Mouse (Mus musculus) gastrocnemius, postnatal 4 days (tissue): ENCODE measurements around the gene Itih2. TPM values are rescaled to one million over a fixed set of nuclear protein-coding genes. Genes with fewer than 3 reads are reported as not detected.

Source experiments
- DNase-seq, 2 experiments: peaks; one replicate each; pipeline ENCODE4 v3.0.0; 2021 to 2022; ENCODE audit warnings: low spot score in 2 of 2, mixed read lengths in 2 of 2
- total RNA-seq, 2 experiments: library from RNA; stranded (reverse); gene quantifications; 2 replicates each; pipeline ENCODE4 v1.2.3; 2021

Gene Itih2
- total RNA-seq, 2 experiments from 2014 or later = 0.66 to 4.1 TPM

DNA sequence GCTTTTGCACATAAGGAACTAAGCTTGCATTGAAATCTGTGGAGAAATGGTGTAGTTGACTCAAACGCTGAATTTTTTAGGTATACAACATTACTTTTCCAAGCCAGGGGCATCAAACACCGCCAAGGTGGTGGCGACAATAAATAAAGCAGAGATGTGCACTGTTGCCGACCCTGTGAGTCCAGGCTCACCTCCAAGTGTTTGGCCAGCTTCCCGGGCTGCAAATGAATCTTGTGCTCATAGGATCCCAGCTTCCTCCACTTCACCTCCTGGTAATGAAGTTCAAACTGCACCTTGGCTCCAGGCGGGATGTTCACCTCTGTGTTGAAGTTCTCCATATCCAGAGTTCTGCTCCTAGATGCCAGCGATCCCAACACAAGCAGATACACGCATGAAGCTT lies 11.9 kb downstream of the Itih2 start:
- no peak for DNase-seq

DNA sequence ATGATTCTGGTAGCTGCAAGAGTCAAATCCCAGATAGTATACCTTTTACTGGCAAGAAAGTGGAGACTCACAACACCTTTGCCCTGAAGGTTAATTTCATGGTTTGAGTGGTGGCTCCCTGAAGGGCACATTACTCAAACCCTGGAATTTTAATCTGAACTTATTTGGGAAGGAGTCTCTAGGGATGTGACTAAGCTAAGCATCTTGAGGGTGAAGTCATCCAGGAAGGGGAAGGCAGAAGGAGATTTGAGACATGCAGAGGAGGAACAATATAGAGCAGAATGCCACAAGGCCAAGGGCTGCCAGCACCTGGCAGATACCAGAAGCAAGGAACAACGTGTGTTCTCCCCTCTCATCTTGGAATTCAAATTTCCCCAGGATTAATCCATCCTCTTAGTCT lies 12.4 kb downstream of the Itih2 start:
- no peak for DNase-seq

DNA sequence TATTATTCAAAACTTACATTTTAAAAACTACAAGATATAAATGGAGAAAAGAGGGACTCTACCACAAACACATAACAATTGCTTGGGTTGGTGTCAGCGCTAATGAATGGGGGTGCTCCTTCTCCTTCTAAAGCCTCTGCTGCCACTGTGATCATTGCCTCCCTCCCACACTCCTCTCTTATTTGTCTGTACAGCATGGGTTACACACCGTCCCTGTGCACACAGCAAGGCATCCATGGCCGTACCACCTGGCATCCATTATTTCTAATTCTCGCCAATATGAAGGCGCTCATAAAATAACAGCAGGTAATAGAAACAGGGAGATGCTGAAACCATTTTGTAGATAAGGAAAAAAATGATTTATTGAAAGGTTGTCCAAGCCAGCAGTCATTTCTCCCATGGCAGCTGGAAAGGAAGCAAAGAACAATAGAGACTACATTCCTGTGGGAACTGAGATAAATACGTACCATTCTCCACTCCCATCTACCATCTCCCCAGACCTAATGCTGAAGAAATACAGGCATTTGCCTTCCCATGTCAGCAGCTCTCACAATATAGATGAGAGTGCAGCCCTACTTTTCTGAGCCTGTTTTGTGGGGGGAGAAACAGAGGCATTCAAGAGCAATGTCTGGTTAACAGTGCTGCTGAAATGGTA lies 22.5 kb downstream of the Itih2 start:
- no peak for DNase-seq

DNA sequence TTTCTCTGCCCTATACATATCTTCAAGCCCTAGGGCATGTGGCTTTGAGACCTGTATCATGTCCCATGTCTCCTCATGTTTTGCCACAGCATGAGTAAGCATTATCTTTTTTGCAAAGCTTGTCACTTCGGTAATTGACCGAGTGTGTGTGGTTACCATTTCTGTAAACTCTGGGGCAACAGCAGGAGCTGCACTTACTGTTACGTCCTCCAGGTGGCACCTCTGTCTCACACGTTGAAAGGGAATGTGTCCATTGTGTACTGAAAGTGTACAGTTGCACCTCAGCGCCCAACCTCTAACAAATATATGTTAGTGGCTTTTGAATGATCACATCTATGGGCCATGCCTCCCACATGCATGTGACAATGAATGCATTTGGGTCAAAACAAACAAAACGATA lies 30.0 kb downstream of the Itih2 start:
- peak in 1 of 2 experiments; percentile 41 for DNase-seq

DNA sequence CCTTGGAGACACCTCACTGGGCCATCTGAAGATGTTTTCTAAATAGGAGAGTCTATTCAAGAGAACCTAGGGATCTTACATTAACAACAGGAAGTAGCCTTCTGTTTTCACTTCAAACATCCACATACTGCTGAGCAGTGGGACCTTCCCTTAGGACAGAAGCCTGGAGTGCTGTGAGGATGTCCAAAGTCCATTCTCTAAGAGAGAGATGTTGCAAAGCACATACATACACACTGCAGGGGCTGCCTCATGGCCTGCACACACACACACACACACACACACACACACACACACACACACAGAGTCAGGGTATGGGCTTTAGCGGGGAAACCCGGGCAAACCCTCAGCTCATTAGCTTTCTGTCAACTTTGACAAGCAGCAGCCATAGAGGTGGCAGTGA lies 30.7 kb downstream of the Itih2 start:
- DNase-seq = no peak

DNA sequence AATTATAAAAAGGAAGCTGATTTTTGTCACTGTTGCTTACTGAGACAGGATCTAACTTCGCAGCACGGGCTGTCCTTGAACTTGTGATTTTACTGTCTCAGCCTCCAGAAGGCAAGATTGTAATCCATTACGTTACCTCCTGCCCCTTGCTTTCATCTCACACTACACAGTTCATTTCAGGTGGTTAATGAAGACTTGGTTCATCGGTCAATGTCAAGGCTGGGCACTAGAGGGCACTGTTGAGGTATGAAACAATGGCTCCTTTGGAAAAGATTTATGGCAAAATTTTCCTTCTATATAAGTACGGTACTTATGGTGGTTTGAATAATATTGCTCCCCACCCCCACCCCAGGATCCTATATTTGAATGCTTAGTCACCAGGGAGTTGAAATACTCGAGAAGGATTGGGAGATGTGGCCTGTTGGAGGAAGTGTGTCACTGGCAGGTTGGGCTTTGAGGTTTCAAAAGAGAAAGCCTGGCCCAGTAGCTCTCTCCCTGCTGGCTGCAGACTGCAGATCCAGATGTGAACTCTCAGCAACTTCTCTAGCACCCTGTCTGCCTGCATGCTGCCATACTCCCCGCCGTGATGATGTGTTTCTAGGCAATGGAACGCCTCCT lies 32.5 kb downstream of the Itih2 start:
- DNase-seq = peak in 1 of 2 experiments; percentile 36

DNA sequence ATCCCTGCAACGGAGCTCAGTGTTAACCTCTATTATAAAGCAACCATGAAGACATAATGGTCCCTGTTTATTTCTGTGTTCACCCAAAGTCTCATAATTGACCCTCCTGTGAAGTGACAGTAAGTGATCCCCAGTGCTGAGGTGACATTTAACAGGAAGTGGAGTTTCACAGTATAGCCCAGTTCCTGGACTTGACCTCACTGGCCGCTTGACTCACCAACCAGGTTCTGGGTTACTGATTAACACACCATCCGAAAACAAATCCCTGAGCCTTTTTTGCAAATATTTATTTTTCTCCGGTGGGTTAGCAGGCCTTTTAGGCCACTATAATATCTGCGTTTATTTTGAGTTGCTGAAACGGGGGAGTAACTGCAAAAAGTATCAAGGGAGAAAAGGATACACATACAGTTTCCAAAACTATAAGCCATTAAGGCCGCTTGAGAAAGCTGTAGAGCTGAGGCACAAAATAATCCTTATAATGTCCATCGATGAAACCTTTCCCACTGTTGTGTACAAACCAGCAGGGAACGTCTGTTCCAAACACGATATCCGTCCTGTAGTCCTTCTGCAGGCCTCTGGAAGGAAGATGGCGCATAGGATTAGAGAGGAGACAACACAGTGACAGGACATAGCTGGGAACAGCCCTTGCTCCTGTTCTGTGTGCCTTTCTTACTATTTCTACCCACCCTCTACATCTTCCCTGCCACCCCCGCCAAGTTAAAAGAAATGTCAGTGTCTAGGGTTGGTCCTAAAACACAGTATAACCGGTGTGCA lies 36.7 kb downstream of the Itih2 start:
- DNase-seq = no peak

DNA sequence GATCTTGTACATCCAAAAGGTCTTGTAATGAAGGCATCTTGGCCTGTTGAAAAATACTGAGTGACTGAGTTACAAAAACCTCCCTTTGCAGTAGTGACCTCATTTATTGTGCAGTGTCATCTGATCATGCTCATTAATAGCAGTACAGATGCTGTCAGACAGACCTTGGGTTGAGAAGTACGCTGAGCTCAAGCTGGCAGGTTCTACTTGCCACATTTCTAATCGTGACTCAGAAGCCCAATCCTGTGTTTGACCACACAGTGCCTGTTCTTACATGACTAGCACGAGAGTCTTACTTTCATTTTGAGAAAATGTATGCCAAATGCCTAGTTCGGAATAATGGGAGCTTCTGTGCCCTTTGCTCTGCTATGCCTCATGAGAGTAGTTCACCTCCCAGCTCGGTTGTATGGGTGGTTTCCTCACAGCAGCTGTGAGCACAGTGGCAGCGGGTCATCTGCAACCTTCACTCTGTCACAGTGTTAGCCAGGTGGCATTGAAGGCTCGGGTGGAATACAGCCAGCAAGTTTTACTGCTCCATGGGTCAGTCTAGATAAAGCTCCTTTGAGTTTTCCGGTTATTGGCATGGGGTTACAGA lies 43.8 kb downstream of the Itih2 start:
- no peak for DNase-seq

DNA sequence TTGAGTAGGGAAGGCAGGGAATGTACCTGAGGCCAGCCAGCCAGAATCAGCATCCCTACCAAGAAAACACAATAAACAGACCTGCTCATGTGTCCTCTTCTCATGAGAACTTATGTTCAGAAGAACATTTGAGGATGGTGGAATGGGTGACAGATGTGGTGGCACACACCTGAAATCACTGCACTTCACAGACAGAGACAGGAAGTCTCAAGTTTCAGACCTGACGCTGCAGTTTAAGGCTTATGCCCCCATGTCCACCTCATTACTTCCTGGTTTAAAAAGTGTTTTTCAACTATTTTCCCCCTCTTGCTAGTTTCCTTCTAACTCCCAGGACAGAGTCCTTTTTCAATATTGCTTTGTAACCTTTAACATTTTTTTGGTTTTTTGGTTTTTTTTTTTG lies 48.5 kb downstream of the Itih2 start:
- DNase-seq = no peak

DNA sequence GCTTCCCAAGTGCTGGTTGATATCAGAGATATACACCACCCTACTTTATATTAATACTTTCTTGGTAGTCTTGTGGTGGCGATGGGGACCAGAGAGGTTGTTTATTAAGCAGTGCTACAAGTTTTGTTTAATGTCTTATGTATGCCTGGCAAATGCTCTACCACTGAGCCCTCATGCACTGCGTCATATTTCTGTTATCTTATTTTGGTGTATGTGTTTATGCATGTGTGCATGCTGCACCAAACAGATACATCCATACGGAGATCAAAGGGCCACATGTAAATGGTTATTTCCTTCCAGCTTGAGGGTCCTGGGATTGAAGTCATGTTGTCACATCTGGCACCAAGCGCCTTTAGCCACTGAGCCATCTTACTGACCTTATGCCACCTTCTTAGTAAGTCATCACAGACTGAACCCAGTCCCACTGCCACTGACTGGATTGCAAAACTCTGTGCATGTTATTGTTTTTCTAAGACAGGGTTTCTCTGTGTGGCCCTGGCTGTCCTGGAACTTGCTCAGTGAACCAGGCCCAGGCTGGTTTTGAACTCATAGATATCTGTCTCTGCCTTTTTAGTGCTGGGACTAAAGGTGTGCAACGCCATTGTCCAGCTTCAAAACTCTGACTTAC lies 49.6 kb downstream of the Itih2 start:
- no peak for DNase-seq

DNA sequence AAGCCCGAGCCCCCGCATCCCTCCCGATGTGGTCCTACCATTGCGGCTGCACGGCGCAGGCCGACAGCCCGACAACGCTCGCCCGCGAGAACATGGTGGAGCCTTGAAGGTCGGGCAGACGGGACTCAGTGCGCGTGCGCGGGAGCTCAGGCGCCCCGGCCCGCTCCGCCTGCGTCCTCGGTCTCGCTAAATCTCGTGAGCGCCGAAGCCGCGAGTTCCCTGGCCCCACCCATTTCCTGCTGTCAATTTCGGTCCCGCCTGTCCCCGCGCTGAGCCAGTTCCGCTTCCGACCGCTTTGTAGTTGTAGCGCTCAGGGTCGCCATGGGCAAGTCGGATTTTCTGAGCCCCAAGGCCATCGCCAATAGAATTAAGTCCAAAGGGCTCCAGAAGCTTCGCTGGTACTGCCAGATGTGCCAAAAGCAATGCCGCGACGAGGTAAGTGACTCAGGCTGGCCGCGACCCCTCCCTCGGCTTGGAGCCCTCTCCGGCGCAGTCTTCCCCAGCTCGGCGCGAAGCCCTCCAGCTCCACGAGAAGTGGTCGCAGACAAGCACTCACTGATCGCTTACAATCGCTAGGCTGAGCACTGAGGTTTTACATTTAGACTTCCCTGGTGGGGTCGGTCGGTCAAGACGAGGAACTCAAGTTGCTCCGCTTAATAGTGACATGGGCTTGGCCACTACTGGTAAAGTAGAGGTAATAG lies 50.7 kb downstream of the Itih2 start, which contains the start of the genes Atp5c1 and Kin:
TSS of gene Atp5c1 (minus strand) at position 201 of the 701 bp plus-strand sequence.
TSS of gene Kin (plus strand) at position 284 of the 701 bp plus-strand sequence.
- DNase-seq = peak; percentile 88 to 98

DNA sequence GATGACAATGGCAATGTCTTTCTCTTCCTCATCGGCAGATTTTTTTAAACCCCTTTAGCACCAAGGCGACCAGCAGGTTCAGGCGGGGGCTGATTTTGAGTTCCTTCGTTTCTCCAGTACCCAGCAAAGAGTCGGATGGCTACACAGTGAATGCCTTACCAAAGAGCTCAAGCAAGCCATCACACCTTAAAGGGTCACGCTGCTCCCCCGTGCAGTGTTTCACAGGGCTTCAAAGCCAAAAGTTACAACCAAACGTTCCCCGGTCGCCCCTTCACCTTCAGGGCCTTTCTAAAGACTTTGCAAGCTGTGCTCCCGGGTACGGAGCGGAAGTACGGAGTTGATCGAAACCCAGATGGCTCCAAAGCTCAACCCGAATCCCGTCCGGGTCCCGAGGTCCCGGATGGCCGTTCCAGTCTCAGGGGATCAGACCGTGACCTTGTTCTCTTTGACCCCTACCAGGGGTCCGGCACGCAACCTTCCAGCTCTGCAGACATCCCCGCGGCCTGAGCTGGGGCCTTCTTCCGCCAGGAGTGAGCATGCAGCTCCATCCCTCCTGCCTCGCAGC lies 51.4 kb downstream of the Itih2 start:
- peak in 1 of 2 experiments; percentile 23 for DNase-seq

DNA sequence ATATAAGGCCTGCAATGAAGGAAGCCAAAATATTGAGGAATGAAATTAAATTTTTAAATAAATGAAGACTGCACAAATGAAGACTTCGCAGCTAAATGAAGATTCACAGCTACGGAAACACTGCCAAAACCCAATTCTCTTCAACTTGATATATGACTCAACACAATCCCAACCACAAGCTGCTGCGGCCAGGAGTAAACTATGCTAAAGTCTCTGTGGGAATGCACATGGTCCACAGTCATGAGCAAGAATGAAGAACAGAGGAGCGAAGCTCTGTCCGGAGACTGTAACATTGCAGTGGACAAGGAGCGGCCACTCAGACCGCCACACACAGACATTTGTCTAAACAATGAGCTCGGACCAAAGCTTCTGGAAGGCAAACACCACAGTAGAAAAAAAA lies 54.5 kb downstream of the Itih2 start:
- no peak for DNase-seq

DNA sequence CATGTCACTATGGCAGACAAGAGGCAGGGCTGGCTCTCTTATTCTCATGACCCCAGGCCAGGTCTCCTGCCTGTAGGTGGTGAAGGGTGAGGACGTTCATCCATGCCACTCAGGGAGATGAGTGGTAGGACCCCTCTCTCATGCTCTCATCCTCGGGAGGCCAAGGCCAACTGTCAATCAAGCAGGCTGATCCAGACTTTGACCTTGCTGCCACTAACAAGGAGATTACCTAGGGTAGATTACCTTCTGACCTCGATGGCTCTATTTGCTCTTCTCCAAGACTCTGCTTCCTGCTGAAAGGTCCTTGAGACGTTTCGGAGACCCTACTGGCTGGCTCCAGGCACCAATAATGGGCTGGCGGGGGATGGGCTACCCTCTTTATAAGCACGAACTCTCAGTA lies 56.7 kb downstream of the Itih2 start:
- no peak for DNase-seq

DNA sequence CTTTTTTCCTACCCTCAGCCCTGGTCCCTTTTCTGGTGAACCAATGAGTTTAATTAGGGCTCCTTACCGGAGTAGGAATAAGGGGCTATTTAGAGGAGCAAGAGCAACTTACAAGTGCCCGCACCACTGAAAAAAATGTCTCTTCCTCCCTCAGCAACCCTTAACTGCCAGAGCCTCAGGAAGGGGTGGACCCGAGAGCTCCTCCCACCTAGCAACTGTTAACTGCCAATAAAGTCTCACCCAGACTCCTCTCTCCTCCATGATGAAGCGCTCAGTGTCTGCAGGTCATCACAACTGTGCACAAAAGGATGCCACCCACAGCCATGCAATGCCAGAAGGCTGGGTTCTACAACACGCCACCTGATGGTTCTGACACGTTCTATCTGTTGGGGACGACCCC lies 59.4 kb downstream of the Itih2 start:
- DNase-seq = no peak

DNA sequence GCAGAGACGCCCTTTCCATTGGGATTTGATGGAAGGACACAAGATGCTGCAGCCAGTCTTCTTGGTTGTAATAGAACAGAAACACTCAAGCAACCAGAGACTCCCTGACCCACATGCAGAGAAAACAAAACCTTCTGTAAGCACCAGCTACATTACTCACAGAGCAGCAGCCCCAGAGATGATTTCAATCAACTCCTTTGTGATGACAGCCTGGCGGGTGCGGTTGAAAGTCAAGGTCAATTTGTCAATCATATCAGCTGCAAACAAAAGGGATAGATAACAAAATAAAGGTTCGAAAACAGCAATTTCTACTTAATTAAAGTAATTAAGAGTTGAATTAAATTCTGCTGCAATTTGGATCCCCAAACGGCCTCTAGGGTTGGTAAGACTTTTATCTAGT lies 72.4 kb downstream of the Itih2 start:
- no peak for DNase-seq

DNA sequence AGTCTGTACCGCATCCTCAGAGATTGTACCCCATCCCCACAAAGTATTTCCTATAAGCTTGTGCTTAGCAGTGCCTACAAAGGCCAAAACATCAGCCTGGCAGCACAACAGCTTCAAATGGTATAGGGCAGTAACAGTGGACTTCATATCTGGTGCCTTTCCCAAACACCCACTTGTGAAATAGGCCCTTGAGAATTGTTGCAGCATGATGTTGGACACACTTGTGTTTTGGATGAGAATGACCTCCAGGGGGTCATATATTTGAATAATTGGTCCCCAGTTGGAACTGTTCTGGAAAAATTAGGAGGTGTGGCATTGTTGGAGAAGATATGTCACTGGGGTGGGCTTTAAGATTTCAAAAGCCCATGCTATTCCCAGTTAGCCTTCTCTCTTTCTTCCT lies 79.2 kb downstream of the Itih2 start:
- no peak for DNase-seq

DNA sequence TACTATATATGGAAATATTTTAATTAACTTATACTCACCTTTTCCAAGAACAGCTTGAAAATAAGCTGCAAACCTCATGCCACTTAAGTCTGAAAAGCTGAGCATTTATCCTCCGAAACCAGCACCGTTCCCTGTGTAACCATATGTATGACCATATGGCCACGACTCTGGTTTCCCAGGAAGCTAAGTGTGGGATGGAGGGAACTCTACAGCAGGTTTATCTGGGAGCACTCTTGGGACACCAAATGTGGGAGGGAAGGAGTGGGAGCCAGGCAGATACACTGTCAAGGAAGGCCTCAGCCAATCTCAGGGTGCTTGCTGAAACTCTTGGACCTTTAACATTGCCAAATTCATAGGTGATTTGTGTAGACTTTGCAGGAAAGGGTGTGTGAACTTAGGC lies 80.3 kb downstream of the Itih2 start:
- DNase-seq = no peak

DNA sequence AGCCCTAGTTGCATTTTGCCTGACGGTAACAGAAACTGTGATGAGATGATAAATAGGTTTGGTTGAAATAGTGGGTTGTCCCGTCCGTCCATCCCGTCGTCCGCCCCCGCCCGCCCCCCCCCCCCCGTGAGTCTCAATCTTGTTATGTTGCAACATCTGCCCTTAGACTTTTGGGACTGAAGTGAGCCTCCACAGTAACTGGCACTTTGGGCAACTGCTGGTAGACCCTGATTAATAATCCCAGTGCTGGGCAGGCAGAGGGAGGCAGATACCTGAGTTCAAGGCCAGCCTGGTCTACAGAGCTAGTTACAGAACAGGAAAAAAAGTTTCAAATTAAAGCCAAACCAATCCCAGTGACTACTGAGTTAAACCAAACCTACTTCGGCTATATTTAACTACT lies 81.7 kb downstream of the Itih2 start:
- no peak for DNase-seq

DNA sequence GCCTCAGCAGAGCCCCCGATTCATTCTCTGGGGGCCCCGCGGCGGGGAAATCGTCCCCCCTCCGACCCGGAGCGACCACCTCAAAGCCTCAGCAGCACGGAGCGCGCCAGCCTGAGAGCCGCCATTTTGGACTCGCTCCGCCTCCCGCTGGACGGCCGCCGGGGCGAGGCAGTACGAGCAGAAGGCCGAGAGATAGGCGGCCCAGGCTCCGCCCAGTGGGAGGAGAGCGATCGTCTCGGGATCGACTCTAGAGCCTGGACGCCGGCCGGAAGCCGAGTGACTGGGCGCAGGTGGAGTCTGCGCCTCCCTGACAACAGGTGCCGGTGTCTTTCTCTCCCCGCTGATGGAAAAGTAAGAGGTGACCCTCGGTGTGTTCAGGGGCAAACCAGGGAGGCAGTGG lies 82.7 kb downstream of the Itih2 start, which contains the start of gene Taf3:
TSS of gene Taf3 (minus strand) at position 136 of the 400 bp plus-strand sequence.
- DNase-seq = peak; percentile 87 to 94
